Mouse (Mus musculus) MEL (cell line): ENCODE data around the gene Ahrr. TPM values are rescaled to one million over a fixed set of nuclear protein-coding genes. Genes with fewer than 3 reads are reported as not detected.

Source experiments
- DNase-seq: peaks from one replicate; pipeline ENCODE4 v3.0.0; 2011; ENCODE audit warnings: low read depth, low spot score
- H3K27ac ChIP-seq: 2 replicates; pipeline ENCODE4 v1.5.1; 2012; ENCODE audit warnings: low read depth, mild to moderate bottlenecking, control low read depth, low read length, moderate library complexity; ENCODE audit not compliant: control insufficient read depth
- H3K27me3 ChIP-seq, 2 experiments: fragments of 150-350 bp in 1 of 2; sonication (generic) in 1 of 2; 2 replicates each; pipeline ENCODE4 v1.6.1; 2012; ENCODE audit warnings: low read length in 2 of 2, mild to moderate bottlenecking in 2 of 2, improper control_type of control experiment in 1 of 2, moderate library complexity in 1 of 2; ENCODE audit not compliant: insufficient read depth in 2 of 2, control insufficient read depth in 1 of 2
- H3K36me3 ChIP-seq, 2 experiments: 2 replicates each; pipeline ENCODE4 v1.6.1; 2012 to 2014; ENCODE audit warnings: low read length in 2 of 2, improper control_type of control experiment in 1 of 2, inconsistent platforms in 1 of 2, mild to moderate bottlenecking in 1 of 2; ENCODE audit not compliant: insufficient read depth in 2 of 2, control insufficient read depth in 1 of 2
- H3K4me1 ChIP-seq, 2 experiments: fragments of 150-350 bp in 1 of 2; sonication (generic) in 1 of 2; 2 replicates each; pipeline ENCODE4 v1.6.1; 2012; ENCODE audit warnings: low read length in 2 of 2, improper control_type of control experiment in 1 of 2, mild to moderate bottlenecking in 1 of 2; ENCODE audit not compliant: insufficient read depth in 2 of 2, control insufficient read depth in 1 of 2
- H3K4me3 ChIP-seq, 2 experiments: fragments of 150-350 bp in 1 of 2; sonication (generic) in 1 of 2; 2 replicates each; pipeline ENCODE4 v1.5.1; 2012; ENCODE audit warnings: low read depth in 2 of 2, low read length in 2 of 2, mild to moderate bottlenecking in 2 of 2, moderate library complexity in 2 of 2, control low read depth in 1 of 2, improper control_type of control experiment in 1 of 2; ENCODE audit not compliant: control insufficient read depth in 1 of 2, insufficient read depth in 1 of 2
- H3K79me2 ChIP-seq: 2 replicates; pipeline ENCODE4 v1.6.1; 2012; ENCODE audit warnings: mild to moderate bottlenecking, low read length, moderate library complexity; ENCODE audit not compliant: control insufficient read depth, poor library complexity, insufficient read depth
- H3K9ac ChIP-seq: 2 replicates; pipeline ENCODE4 v1.6.1; 2012; ENCODE audit warnings: low read depth, mild to moderate bottlenecking, control low read depth, low read length, moderate library complexity; ENCODE audit not compliant: control insufficient read depth, poor library complexity, severe bottlenecking
- H3K9me3 ChIP-seq: fragments of 150-350 bp; sonication (generic); replicated peaks from 2 replicates; pipeline ENCODE4 v1.6.1; 2012; ENCODE audit warnings: mild to moderate bottlenecking, low read length, improper control_type of control experiment, moderate library complexity; ENCODE audit not compliant: insufficient read depth
- BHLHE40 ChIP-seq: IDR thresholded peaks from 2 replicates; pipeline ENCODE4 v1.6.1; 2012; ENCODE audit warnings: low read depth, mild to moderate bottlenecking, inconsistent platforms, low read length, improper control_type of control experiment, borderline replicate concordance
- CHD1 ChIP-seq: IDR thresholded peaks from 2 replicates; pipeline ENCODE4 v1.6.1; 2012; ENCODE audit warnings: low read depth, mild to moderate bottlenecking, inconsistent platforms, low read length, improper control_type of control experiment
- CHD2 ChIP-seq: IDR thresholded peaks from 2 replicates; pipeline ENCODE4 v1.6.1; 2011; ENCODE audit warnings: low read length, improper control_type of control experiment
- ELF1 ChIP-seq: IDR thresholded peaks from 2 replicates; pipeline ENCODE4 v1.6.1; 2014; ENCODE audit warnings: low read depth, mild to moderate bottlenecking, inconsistent platforms, low read length, improper control_type of control experiment, moderate library complexity
- EP300 ChIP-seq, 2 experiments: IDR thresholded peaks; 2 replicates each; pipeline ENCODE4 v1.6.1; 2011; ENCODE audit warnings: improper control_type of control experiment in 2 of 2, low read length in 2 of 2, low read depth in 1 of 2, mild to moderate bottlenecking in 1 of 2
- ETS1 ChIP-seq: IDR thresholded peaks from 2 replicates; pipeline ENCODE4 v1.6.1; 2012; ENCODE audit warnings: low read depth, mild to moderate bottlenecking, inconsistent platforms, low read length, improper control_type of control experiment, moderate library complexity
- GATA1 ChIP-seq: IDR thresholded peaks from 2 replicates; pipeline ENCODE4 v1.6.1; 2011; ENCODE audit warnings: low read depth, low read length, improper control_type of control experiment
- HCFC1 ChIP-seq: IDR thresholded peaks from 2 replicates; pipeline ENCODE4 v1.6.1; 2012; ENCODE audit warnings: low read depth, mild to moderate bottlenecking, inconsistent platforms, low read length, improper control_type of control experiment, moderate library complexity
- MAFK ChIP-seq: IDR thresholded peaks from 2 replicates; pipeline ENCODE4 v1.6.1; 2011; ENCODE audit warnings: low read depth, mild to moderate bottlenecking, low read length, improper control_type of control experiment, borderline replicate concordance
- MAX ChIP-seq: IDR thresholded peaks from 2 replicates; pipeline ENCODE4 v1.6.1; 2011; ENCODE audit warnings: low read length, improper control_type of control experiment
- MAZ ChIP-seq: IDR thresholded peaks from 2 replicates; pipeline ENCODE4 v1.6.1; 2012; ENCODE audit warnings: low read depth, mild to moderate bottlenecking, inconsistent platforms, low read length, improper control_type of control experiment
- MXI1 ChIP-seq: IDR thresholded peaks from 2 replicates; pipeline ENCODE4 v1.6.1; 2011; ENCODE audit warnings: mild to moderate bottlenecking, low read depth, low read length, improper control_type of control experiment
- MYB ChIP-seq: IDR thresholded peaks from 2 replicates; pipeline ENCODE4 v1.6.1; 2011; ENCODE audit warnings: mild to moderate bottlenecking, low read depth, low read length, improper control_type of control experiment
- POLR2A ChIP-seq, 2 experiments: IDR thresholded peaks; 2 replicates each; pipeline ENCODE4 v1.6.1; 2011 to 2012; ENCODE audit warnings: low read length in 2 of 2, mild to moderate bottlenecking in 2 of 2, control low read depth in 1 of 2, improper control_type of control experiment in 1 of 2, low read depth in 1 of 2, moderate library complexity in 1 of 2; ENCODE audit not compliant: control insufficient read depth in 1 of 2, insufficient read depth in 1 of 2, poor library complexity in 1 of 2
- POLR2AphosphoS2 ChIP-seq: IDR thresholded peaks from 2 replicates; pipeline ENCODE4 v1.6.1; 2011; ENCODE audit warnings: low read length, improper control_type of control experiment
- POLR2AphosphoS5 ChIP-seq: IDR thresholded peaks from 2 replicates; pipeline ENCODE4 v1.6.1; 2012; ENCODE audit warnings: low read depth, borderline replicate concordance, mild to moderate bottlenecking, inconsistent platforms, low read length, moderate library complexity, mixed read lengths
- RAD21 ChIP-seq: IDR thresholded peaks from 2 replicates; pipeline ENCODE4 v1.6.1; 2011; ENCODE audit warnings: mild to moderate bottlenecking, low read depth, low read length, improper control_type of control experiment
- RCOR1 ChIP-seq: IDR thresholded peaks from 2 replicates; pipeline ENCODE4 v1.6.1; 2012; ENCODE audit warnings: low read depth, mild to moderate bottlenecking, inconsistent platforms, low read length, improper control_type of control experiment
- SIN3A ChIP-seq: IDR thresholded peaks from 2 replicates; pipeline ENCODE4 v1.6.1; 2012; ENCODE audit warnings: low read length, improper control_type of control experiment, inconsistent platforms
- TBP ChIP-seq: IDR thresholded peaks from 2 replicates; pipeline ENCODE4 v1.8.0; 2011; ENCODE audit warnings: low read depth, low read length, improper control_type of control experiment
- UBTF ChIP-seq: IDR thresholded peaks from 2 replicates; pipeline ENCODE4 v1.6.1; 2012; ENCODE audit warnings: low read depth, mild to moderate bottlenecking, inconsistent platforms, low read length, improper control_type of control experiment, moderate library complexity, borderline replicate concordance; ENCODE audit not compliant: insufficient read depth
- USF1 ChIP-seq: IDR thresholded peaks from 2 replicates; pipeline ENCODE4 v1.6.1; 2014; ENCODE audit warnings: low read depth, mild to moderate bottlenecking, inconsistent platforms, low read length, improper control_type of control experiment, moderate library complexity
- USF2 ChIP-seq, 2 experiments: IDR thresholded peaks; 2 replicates each; pipeline ENCODE4 v1.6.1; 2011 to 2012; ENCODE audit warnings: improper control_type of control experiment in 2 of 2, low read length in 2 of 2, borderline replicate concordance in 1 of 2, inconsistent platforms in 1 of 2, low read depth in 1 of 2, mild to moderate bottlenecking in 1 of 2; ENCODE audit not compliant: insufficient read depth in 1 of 2
- ZKSCAN1 ChIP-seq: IDR thresholded peaks from 2 replicates; pipeline ENCODE4 v1.6.1; 2012; ENCODE audit warnings: low read depth, mild to moderate bottlenecking, inconsistent platforms, low read length, improper control_type of control experiment, moderate library complexity
- ZNF384 ChIP-seq: IDR thresholded peaks from 2 replicates; pipeline ENCODE4 v1.6.1; 2012; ENCODE audit warnings: low read depth, mild to moderate bottlenecking, inconsistent platforms, low read length, improper control_type of control experiment
- polyA plus RNA-seq, 2 experiments: library from polyadenylated mRNA; stranded (reverse) in 1 of 2; unstranded in 1 of 2; fragments of >175 nt in 1 of 2; fragments of >200 nt in 1 of 2; gene quantifications; 2 replicates each; pipeline versions ENCODE4 v1.2.1 to v1.2.4; 2012; ENCODE audit warnings: low replicate concordance in 2 of 2, low read depth in 1 of 2; ENCODE audit not compliant: insufficient read length in 2 of 2, insufficient read depth in 1 of 2, missing spikeins in 1 of 2
- total RNA-seq: library from RNA; depleted of rRNA; stranded (reverse); fragments of 300-350 nt; gene quantifications from 2 replicates; pipeline ENCODE4 v1.2.3, GENCODE M21; 2012

The Ahrr gene
- total and polyA plus RNA-seq, 3 experiments: 0.01 TPM; not detected in 2

- DNase-seq: no peak
- Histone ChIP-seq H3K79me2 (no peaks in the 10 kb centered on the region), H3K4me3 (no peak overlapping the region), H3K9me3 (no peaks in the 10 kb centered on the region), H3K9ac (no peak overlapping the region), H3K27me3 (no peaks in the 10 kb centered on the region; a peak in 1 of 4 replicates), H3K27ac (no peak overlapping the region)
- TF ChIP-seq MXI1: no peak
- TF ChIP-seq MAZ: no peak
- no peak for TF ChIP-seq MYB
- TF ChIP-seq MAFK: no peak
- TF ChIP-seq ZNF384: no peak
- no peak for TF ChIP-seq MAX
- no peak for TF ChIP-seq POLR2AphosphoS5
- TF ChIP-seq BHLHE40: no peak
- TF ChIP-seq EP300 (IDR thresholded peaks at IDR 0.05; ENCODE audit: low read depth in 1 of 2, low read length in 2 of 2): no peak
- TF ChIP-seq CHD2: no peak
- TF ChIP-seq ELF1: no peak
- no peak for TF ChIP-seq USF1
- no peak for TF ChIP-seq POLR2A (IDR thresholded peaks at IDR 0.05; ENCODE audit: control insufficient read depth in 1 of 2, insufficient read depth in 1 of 2, low read depth in 1 of 2, low read length in 2 of 2, poor library complexity in 1 of 2)
- no peak for TF ChIP-seq RAD21
- TF ChIP-seq GATA1: no peak
- no peak for TF ChIP-seq POLR2AphosphoS2
- TF ChIP-seq TBP: no peak
- no peak for TF ChIP-seq CHD1
- TF ChIP-seq UBTF: no peak
- TF ChIP-seq, all 39 proteins: peak for 0
- no peaks in the 10 kb centered on the region for H3K4me1 ChIP-seq
- no peaks in the 10 kb centered on the region; a peak in 1 of 4 replicates for H3K36me3 ChIP-seq
These were observed 124.6 kb downstream of the Ahrr start for GRCm38 (mm10) chr13:74167492-74167891.

DNA sequence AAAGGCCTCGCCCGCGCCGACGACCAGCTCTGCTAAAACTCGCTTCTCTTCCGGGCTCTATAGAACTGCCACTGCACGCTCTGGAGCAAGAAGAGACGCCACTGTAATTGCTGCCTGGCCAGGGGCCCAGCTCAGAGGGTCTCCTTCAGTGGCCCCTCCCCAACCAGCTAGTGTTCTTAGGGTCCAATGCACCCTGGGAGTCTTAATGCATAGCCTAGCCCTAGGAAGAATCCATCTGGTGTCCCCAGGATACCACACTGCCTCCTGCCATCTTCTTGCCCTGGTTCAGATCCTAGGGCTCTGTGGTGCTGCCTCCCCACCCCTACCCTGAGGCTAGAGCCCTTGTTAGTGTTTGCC, 125.1 kb downstream of the Ahrr start:
- Histone ChIP-seq H3K27me3 (peaks cover 0 to under 1% of the 10 kb centered on the region in 2 experiments; a peak in 2 of 4 replicates), H3K27ac (no peak overlapping the region), H3K9me3 (no peaks in the 10 kb centered on the region), H3K9ac (peak overlapping the region; percentile 45), H3K79me2 (no peaks in the 10 kb centered on the region)
- TF ChIP-seq MXI1 (no peak), SIN3A (no peak), ZNF384 (no peak), ETS1 (no peak), USF2 (IDR thresholded peaks at IDR 0.05; ENCODE audit: borderline replicate concordance in 1 of 2, insufficient read depth in 1 of 2, low read depth in 1 of 2, low read length in 2 of 2) (no peak), RCOR1 (no peak), RAD21 (no peak), CHD2 (no peak), ZKSCAN1 (no peak), BHLHE40 (no peak), MAZ (no peak), HCFC1 (no peak)
- TF ChIP-seq, all 39 proteins: peak for 0
- Histone ChIP-seq H3K4me3 (peak overlapping the region; percentile 45 to 68; a peak in 3 of 4 replicates), H3K4me1 (no peaks in the 10 kb centered on the region), H3K36me3 (no peaks in the 10 kb centered on the region; a peak in 1 of 4 replicates)
- no peak for DNase-seq
